Mouse (Mus musculus) ZHBTc4 (cell line): ENCODE results near the gene Rab26.

Source experiments
- DNase-seq: peaks from one replicate; pipeline ENCODE4 v3.0.0-alpha.2; 2011; ENCODE audit warnings: low read depth, low spot score

The Rab26 gene

DNA sequence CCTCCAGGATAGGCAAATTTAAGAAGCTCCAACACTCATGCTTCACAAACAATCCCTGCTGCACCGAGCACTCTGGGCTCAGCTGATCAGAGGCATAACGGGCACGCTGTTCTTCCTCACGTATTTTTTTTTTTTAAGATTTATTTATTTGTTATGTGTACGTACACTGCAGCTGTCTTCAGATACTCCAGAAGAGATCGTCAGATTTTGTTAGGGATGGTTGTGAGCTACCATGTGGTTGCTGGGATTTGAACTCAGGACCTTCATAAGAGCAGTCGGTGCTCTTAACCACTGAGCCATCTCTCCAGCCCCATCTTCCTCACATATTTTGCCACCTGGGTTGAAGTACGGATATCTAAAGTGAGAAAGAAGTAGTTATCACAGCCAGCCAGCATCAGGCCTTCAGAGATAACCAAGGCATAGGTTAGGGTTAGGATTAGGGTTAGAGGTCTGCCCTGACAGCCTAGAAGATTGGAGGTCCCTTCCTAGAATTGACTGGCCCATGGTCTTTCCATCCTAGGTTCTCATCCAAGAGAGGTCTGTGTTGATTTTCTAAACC, at the start of gene Rab26:
Rab26 (minus strand) TSS at position 51 of the 559 bp plus-strand sequence.
- no peak for DNase-seq

DNA sequence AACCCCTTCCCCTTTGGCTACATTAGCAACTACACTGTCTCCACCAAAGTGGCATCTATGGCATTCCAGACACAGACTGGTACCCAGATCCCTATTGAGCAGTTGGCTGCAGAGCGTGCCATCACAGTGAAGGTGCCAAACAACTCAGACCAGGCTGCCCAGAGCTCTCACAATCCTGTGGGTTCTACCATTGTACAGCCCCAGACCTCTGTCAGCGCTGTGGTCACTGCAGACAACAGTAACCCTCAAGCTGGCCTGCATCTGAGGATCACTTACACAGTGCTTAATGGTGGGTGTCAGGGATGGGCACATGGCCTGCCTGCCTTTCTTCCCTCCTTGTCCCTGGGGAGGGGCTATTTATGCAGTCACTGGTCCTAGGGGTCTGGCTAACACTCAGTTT, 46.3 kb upstream of the Rab26 start:
- no peak for DNase-seq

DNA sequence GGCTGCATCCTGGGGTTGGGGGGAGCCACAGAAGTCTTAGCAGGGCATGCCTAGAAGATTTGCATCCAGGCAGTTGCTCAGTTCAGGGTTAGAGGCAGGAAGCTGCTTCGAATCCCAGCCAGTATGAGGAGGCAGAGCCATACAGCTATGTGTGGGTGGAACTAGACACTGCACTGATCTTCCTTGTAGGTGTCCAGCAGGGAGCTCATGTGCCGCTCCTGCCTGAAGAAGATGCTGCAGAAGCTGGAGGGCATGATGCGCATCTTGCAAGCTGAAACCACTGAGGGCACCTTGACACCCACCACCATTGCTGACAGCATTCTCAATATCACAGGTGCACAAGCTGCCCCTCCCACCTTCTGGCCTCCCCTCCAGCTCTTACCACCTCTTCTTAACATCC, 45.5 kb upstream of the Rab26 start:
- DNase-seq: no peak

DNA sequence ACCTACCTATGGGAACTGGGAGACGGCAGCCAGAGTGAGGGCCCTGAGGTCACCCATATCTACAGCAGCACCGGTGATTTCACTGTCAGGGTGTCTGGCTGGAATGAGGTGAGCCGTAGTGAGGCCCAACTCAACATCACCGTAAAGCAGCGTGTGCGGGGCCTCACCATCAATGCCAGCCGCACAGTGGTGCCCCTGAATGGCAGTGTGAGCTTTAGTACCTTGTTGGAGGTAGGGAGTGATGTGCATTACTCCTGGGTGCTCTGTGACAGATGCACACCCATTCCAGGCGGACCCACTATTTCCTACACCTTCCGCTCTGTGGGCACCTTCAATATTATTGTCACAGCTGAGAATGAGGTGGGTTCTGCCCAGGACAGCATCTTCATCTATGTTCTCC, 39.8 kb upstream of the Rab26 start:
- no peak for DNase-seq

DNA sequence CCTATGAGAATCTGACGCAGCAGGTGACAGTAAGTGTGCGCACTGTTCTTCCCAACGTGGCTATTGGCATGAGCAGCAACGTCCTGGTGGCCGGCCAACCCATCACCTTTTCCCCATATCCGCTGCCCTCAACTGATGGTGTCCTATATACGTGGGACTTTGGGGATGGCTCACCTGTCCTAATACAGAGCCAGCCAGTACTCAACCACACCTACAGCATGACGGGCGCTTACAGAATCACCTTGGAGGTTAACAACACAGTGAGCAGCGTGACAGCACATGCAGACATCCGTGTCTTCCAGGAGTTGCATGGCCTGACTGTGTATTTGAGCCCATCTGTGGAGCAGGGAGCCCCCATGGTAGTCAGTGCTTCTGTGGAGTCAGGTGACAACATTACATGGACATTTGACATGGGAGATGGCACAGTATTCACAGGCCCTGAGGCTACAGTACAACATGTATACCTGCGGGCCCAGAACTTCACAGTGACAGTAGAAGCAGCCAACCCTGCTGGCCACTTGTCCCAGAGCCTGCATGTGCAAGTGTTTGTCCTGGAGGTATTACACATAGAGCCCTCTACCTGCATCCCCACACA, 38.7 kb upstream of the Rab26 start:
- DNase-seq: no peak

DNA sequence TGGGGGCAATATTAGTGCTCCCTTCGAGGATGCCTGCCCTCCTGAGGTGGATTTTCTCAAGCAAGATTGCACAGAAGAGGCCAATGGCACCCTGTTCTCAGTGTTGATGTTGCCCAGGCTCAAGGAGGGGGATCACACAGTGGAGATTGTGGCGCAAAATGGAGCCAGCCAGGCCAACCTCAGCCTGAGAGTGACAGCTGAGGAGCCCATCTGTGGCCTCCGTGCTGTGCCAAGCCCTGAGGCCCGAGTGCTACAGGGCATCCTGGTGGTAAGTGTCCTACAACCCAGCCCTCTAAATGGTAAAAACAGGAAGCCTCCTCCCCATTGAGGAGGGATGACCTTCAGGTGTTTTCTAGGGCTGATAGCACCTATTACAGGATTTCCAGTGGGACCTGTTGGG, 35.8 kb upstream of the Rab26 start:
- DNase-seq: no peak

DNA sequence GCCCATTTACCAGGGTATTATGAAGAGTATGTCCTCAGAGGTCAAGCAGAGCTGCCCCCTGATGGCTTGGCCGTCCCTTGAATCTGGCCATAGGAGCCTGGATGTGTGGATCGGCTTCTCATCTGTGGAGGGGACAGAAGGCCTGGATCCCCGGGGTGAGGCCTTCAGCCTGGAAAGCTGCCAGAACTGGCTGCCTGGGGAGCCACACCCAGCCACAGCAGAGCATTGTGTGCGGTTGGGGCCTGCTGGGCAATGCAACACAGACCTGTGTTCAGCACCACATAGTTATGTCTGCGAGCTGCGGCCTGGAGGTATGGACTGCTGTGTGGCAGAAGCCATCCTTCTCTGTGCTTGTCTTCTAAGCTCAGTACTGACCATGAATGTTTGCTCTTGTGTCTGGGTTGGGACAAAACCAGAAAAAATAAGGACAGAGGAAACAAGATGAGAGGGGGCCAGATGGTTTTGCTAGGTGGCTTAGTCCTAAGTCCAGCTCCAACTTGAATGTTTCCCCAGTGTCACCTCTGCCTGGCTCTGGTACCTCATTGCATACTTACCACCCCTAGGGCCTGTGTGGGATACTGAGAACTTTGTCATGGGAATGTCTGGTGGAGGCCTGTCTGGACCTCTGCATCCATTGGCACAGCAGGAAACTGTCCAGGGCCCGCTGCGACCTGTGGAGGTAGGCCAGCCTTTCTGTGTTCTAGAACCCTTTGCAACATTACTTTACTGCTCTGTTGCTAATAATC, 33.2 kb upstream of the Rab26 start:
- DNase-seq: peak; percentile 80

DNA sequence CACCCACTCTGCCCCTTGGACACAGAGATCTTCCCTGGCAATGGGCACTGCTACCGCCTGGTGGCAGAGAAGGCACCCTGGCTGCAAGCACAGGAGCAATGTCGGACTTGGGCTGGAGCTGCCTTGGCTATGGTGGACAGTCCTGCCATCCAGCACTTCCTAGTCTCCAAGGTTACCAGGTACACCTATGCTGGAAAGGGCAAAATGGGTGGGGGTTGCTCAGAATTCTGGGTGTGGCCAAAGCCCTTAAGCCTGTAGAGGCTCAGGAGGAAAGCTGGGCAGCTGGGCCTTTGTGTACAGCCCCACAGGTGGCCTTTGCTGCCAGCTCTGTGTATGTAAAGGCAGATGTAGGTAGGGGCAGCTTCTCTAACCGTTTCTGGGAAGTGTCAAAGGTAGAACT, 31.8 kb upstream of the Rab26 start:
- DNase-seq: no peak

DNA sequence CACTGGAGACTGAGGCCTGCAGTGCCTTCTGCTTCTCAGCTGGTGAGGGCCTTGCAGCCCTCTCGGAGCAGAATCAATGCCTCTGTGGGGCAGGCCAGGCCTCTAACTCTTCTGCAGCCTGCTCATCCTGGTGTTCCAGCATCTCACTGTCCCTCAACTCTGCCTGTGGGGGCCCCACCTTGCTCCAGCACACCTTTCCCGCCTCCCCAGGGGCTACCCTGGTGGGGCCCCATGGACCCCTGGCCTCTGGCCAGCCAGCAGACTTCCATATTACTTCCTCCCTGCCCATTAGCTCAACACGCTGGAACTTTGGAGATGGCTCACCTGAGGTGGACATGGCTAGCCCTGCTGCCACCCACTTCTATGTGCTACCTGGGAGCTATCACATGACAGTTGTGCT, 31.1 kb upstream of the Rab26 start:
- DNase-seq: no peak

DNA sequence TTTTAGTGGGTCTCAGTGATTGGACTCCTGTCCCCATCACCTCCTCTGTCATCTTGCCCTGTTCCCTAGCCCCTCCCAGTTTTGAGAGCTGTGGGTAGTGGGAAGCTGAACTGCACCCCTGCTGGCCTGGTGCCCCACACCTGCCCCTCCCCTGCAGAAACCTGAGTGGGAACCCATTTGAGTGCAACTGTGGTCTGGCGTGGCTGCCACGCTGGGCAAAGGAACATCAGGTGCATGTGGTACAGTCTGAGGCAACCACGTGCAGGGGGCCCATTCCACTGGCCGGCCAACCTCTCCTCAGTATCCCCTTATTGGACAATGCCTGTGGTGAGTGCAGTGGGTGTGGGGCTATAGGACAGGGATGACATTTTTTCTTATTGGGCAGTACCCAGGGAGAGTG, 30.4 kb upstream of the Rab26 start:
- DNase-seq: no peak

DNA sequence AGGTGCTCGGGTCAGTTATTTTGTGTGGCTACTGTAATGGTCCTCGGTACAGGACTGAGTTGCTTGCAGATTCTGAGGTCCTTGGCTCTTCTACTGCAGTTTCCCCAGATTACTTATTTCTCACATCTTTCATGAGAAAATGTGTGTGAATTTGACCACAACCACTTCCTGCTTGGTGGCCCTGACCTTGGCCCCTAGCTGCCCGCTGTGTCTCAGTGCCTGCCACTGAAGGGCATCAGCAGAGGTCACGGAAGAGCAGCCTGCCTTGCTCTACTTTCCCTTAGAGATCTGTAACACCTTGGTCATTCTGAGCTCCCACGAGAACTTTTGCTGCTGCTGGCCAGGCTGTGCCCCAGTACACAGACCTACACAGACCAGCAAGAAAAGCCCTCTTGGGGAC, 29.6 kb upstream of the Rab26 start:
- peak; percentile 14 for DNase-seq

DNA sequence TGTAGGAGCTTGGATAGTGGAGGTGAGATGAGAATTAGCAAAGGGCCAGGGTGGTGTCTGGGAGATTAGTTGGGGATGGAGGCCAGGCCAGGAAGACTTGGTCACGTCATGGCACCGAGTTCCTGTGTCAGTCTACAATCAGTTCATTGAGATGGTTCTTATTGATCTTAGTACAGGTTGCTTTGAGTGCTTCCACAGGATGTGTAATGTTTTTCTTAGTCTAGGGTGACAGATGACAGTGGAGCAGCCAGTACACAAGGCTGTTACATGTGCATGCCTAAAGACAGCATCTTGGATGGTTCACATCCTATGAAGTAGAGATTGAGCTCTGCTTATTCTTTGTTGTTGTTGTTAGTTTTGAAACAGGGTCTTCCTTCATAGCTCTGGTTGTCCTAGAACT, 27.6 kb upstream of the Rab26 start:
- no peak for DNase-seq

DNA sequence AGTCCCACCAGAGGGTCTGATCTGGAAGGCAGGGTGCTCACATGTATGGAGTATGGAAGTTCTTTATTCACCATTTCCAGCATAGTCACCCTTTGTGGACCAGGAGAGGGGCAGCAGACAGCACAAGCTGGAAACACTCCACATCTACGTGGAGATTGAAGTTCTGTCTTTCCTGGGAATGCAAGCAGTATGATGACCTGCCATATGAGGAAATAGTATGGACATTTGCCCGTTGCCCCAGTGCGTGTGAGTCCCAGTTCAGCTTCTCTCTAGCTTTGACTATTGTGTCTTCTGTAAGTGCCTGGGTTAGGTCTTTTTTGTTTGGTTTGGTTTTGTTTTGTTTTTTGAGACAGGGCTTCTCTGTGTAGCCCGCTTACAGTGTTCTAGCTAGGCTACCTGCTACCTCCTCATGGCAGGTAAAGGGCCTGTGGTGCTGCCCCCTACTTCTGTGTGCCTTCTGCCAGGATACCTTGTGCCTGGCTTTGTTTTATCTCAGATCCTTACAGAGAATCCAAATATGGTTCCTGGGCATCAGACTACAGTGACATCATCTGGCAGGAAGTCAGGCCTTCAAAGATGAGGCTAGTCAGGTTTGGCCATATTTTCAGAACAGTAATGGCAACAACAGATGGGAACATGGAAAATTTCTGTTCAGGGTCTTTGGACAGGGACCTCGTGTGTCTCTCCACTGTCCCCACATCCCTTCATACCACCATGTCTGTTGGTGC, 26.5 kb upstream of the Rab26 start:
- DNase-seq: no peak

DNA sequence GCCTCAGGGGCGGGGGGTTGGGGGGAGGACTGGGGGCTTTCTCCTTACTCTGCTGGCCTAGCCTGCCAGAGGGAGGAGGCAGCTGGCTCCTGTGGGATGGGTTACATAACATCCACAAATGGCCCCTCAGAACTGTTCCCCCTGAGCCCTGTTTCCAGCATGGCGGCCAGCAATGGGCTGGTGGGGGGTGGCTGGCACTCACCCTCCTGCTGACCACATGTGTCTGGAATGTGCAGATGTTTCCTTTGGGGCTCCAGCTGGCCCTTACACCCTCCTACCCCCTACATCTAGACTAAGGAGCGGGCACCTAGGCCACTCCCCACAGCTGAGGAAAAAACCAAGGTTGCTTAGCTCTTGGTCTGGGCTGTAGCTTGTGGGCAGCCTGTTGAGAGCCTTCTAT, 25.1 kb upstream of the Rab26 start:
- no peak for DNase-seq

DNA sequence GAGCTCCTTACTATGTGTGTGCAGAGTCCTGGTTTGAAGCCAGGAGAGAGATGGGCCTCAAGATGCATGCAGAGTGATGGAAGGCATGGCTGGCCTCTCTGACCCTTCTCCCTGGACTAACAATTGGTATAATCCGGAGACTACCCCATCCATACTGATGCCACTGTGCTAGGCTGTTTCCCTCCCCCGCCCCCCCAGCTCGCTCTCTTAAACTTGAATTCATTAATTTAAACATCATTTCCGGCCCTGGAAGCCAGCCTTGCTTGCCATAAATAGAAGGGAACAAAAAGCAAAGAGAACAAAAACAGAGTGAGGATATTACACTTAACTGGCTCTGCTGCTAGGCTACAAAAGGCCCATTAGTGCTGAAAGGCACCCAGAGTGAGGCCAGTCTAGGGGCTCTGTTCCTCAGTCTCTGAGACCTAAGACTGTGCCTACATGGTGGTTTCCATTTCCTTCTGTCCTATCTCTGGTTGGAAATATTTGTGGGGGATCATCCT, 24.6 kb upstream of the Rab26 start:
- no peak for DNase-seq

DNA sequence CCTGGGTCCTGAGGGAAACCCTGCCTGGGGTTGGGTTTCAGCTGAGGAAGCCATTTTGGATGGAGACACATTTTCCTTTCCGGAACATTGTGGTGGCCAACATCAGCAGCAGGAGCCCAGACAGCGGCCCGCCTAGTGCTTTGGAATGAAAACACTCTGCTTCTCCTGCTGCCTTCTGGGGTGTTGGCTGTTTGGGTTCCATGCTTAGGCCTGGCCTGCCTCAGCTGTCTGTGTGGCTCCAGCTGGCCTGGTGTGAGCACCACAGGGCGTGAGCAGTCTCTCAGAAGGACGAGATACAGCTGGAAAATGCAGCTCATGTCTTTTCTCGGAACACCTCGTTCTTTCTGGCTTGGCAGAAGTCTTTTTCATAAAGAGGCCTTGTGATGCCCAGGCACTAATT, 23.1 kb upstream of the Rab26 start:
- peak; percentile 20 for DNase-seq

DNA sequence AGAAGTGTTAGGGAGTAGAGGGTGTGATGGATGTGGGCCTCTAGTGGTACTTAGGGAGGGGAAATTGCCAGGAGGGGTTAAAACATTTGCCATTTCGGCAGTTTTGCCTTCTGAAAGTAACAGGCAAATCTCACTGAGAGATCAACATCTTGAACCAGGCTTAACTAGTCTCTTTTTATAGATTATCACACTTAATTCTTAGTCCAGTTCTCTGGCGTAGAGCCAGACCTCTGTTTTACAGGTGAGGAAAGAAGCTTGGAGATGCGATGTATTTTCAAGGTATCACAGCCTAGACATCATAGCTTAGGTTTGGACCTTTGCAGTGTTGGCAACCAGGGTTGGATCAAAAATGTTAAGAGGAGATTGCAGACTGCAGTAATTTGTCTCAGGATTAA, 17.0 kb upstream of the Rab26 start:
- DNase-seq: no peak

DNA sequence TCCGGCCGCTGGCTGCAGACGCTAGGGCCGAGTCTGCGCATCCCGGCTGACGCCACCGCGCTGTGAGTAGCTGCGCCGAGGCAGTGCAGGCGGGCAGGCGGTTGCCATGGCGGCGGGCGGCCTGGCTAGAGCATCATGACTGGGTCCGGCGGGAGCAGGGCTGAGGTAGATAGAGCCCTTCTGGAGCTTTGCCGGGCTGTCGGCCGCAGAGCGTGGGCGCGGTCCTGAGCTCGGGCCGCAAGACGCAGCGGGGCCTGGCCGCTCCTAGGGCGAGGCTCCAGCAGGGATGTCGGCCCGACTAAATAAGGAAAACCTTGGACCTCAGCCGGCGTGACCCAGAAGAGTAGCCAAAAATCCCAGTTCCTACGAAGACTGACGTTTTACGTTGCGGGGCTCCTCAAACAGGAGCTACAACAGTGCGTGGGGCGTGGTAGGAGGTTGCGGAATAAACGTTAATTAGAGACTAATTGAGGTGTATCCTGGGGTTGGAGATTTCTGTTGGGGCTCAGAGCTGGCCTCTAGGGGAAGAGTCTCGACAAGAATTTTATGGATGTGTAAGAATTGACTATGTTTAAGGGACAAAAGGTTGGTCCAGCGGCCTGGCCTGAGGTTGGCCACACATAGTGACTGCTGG, 16.5 kb upstream of the Rab26 start:
- peak; percentile 94 for DNase-seq

DNA sequence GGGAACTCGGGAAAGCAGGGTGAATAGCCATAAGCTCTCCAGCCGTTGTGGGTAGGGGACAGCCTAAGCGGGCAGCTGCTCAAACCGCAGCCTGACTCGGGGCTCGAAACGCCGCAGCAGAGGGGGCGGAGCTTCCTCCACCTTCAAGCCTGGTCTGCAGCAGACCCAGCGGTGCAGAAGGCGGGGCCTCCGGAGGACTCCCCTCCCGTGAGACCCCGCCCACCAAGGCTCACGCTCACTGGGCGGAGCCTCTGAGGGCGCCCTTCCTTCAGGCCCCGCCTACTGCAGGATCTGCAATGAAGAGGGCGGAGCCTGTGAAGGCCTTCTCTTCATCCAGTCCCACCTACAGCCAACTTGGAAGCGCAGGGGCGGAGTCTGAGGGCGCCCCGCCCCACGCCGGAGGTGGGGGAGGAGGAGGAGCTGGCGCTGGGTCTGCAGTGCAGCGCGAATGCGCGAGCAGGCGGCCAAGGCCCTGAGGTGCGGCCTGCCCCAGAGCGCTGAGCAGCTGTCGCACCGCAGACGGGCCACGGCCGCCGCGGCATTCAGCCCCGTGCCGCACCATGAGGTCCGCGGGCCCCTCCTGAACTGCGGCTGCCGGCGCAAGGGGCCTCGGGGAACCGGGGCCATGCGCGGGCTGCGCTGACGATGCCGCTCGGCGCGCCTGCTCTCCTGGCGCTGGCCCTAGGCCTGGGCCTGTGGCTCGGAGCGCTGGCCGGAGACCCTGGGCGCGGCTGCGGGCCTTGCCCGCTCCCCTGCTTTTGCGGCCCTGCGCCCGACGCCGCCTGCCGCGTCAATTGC, 15.8 kb upstream of the Rab26 start, which contains the start of gene Pkd1:
Pkd1 (plus strand) TSS at position 217 of the 798 bp plus-strand sequence.
- peak; percentile 100 for DNase-seq

DNA sequence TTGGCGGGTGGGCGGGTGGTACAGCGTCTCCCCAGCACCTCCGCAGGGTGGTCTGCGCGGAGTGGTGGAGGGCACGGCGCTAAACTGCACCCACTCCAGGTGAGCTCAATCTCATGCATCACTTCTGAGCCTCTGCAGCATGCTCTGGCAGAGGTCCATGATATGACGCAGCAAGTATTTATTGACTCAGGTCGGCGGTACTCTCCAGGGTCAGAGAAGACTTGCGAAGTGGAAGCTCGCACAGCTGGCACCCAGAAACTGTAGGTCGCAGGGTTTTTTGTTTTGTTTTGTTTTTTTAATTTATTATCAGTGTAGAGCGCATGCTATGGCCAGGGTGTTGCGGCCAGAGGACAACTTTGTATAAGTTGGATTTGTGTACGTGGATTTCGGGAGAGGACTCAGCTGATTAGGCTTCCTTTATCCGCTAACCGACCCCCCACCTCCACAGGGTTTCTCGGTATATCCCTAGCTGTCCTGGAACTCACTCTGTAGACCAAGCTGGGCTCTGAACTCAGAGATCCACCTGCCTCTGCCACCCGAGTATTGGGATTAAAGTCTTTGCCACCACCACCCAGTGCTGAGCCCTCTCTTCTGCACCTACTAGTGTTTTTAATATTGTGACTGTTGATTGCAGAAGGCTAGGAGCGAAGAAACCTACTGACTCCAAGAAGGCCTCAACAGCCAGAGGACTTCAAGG, 15.1 kb upstream of the Rab26 start:
- peak; percentile 42 for DNase-seq
